Mouse (Mus musculus): ENCODE results near the gene Fuz. TPM values are rescaled to one million over a fixed set of nuclear protein-coding genes. Genes with fewer than 3 reads are reported as not detected.

The Fuz gene
- total RNA-seq, 2 experiments from 2014 or later: 16.4 to 18.6 TPM

GRCm38 (mm10) chr7:44928570-44928969 is 32.7 kb downstream of the Fuz start:
- Histone ChIP-seq H3K27ac (peak overlapping the region; percentile 97), H3K4me3 (peak overlapping the region; percentile 98)
- DNase-seq: no peak
- TF ChIP-seq CTCF (IDR thresholded peaks at IDR 0.05): no peak
- intact Hi-C loops (cut with DNase I): loop anchor here (2.0 kb wide), 1 partner anchor 24 kb away; no protein-coding TSS in a partner anchor

- H3K27ac ChIP-seq: peak within 1 kb of the TSS; percentile 97
- TF ChIP-seq CTCF (IDR thresholded peaks at IDR 0.05): peak; percentile 8; the same call in 1 of the 2 replicates
- peak within 1 kb of the TSS; percentile 98 for H3K4me3 ChIP-seq
- intact Hi-C loops (cut with DNase I): loop anchor here (2.0 kb wide), 1 partner anchor 23 kb away; no protein-coding TSS in a partner anchor
- DNase-seq: peak; percentile 100
Measured at GRCm38 (mm10) chr7:44929204-44930151, 33.6 kb downstream of the Fuz start, which contains the start of gene Ap2a1. Gene Ap2a1, minus strand, starts transcription at chr7:44929496.

- intact Hi-C loops (cut with DNase I): no loop called here
- no peak for DNase-seq
Measured at GRCm38 (mm10) chr7:44938680-44939079, 42.8 kb downstream of the Fuz start.

GRCm38 (mm10) chr7:44942904-44943303 is 47.0 kb downstream of the Fuz start, which contains the start of gene Tsks:
Gene Tsks, plus strand, starts transcription at chr7:44943204.
- Histone ChIP-seq H3K27ac (no peak within 1 kb of the TSS), H3K4me3 (no peak within 1 kb of the TSS)
- intact Hi-C loops (cut with DNase I): no loop called here
- no peak for TF ChIP-seq CTCF (IDR thresholded peaks at IDR 0.05)
- no peak for DNase-seq

More at GRCm38 (mm10) chr7:44938680-44939079, 42.8 kb downstream of the Fuz start:
- H3K4me3 ChIP-seq: no peak overlapping the region
- H3K27ac ChIP-seq: no peak overlapping the region
- TF ChIP-seq CTCF (IDR thresholded peaks at IDR 0.05): no peak

- TF ChIP-seq CTCF (IDR thresholded peaks at IDR 0.05): no peak
- no peak overlapping the region for H3K27ac ChIP-seq
- H3K4me3 ChIP-seq: no peak overlapping the region
- DNase-seq: no peak
- intact Hi-C loops (cut with DNase I): loop anchor here (10.0 kb wide), 1 partner anchor 205 kb away; the partner anchor contains the start of gene Vrk3
Measured at GRCm38 (mm10) chr7:44949922-44950321, 54.0 kb downstream of the Fuz start.

- intact Hi-C loops (cut with DNase I): loop anchor here (2.0 to 10.0 kb wide), 2 partner anchors 23 to 207 kb away; partner anchors contain the start of genes Ap2a1 and Vrk3
- peak overlapping the region; percentile 85 for H3K27ac ChIP-seq
Measured at GRCm38 (mm10) chr7:44951960-44952359, 56.1 kb downstream of the Fuz start.

More at GRCm38 (mm10) chr7:44951960-44952359, 56.1 kb downstream of the Fuz start:
- H3K4me3 ChIP-seq: peak overlapping the region; percentile 87
- peak; percentile 81 for DNase-seq
- no peak for TF ChIP-seq CTCF (IDR thresholded peaks at IDR 0.05)

Small RNAs within 50 kb of the gene (microRNA-seq; reads per million reads assigned to microRNA genes)
- not detected for gene Mir707

Other genes starting within 250 kb of the Fuz start
- gene Myh14, start 225.2 kb upstream of the Fuz start, total RNA-seq (2021): 10 to 100 TPM; 32.0 to 36.7 TPM
- not detected for gene Izumo2, start 187.3 kb upstream of the Fuz start, total RNA-seq (2021)
- 10 to 100 TPM; 17.1 to 22.9 TPM for gene Vrk3, start 147.7 kb upstream of the Fuz start, total RNA-seq (2021)
- under 1 TPM in 1 of 2 experiments, not detected in 1; 0.11 TPM for gene Zfp473, start 145.0 kb upstream of the Fuz start, total RNA-seq (2021)
- 10 to 100 TPM; 21.8 to 26.6 TPM for gene Nup62, start 80.0 kb upstream of the Fuz start, total RNA-seq (2021)
- 1 to 10 TPM; 1.6 to 3.3 TPM for gene Il4i1, start 79.7 kb upstream of the Fuz start, total RNA-seq (2021)
- 100 to 1,000 TPM in 1 of 2 experiments, 10 to 100 TPM in 1; 74.7 to 115 TPM for gene Atf5, start 79.4 kb upstream of the Fuz start, total RNA-seq (2021)
- 100 to 1,000 TPM; 128 to 137 TPM for gene Akt1s1, start 47.1 kb upstream of the Fuz start, total RNA-seq (2021)
- gene Tbc1d17, start 47.0 kb upstream of the Fuz start, total RNA-seq (2021): 10 to 100 TPM; 40.8 to 56.4 TPM
- 10 to 100 TPM; 19.4 to 21.2 TPM for gene Pnkp, start 38.9 kb upstream of the Fuz start, total RNA-seq (2021)
- 100 to 1,000 TPM; 126 to 137 TPM for gene Ptov1, start 26.3 kb upstream of the Fuz start, total RNA-seq (2021)
- 10 to 100 TPM; 53.1 to 68.5 TPM for gene Med25, start 3.4 kb upstream of the Fuz start, total RNA-seq (2021)
- gene Ap2a1, start 33.4 kb downstream of the Fuz start, total RNA-seq (2021): 10 to 100 TPM; 59.1 to 62.6 TPM
- not detected for gene Tsks, start 47.1 kb downstream of the Fuz start, total RNA-seq (2021)
- gene Cpt1c, start 78.8 kb downstream of the Fuz start, total RNA-seq (2021): 1 to 10 TPM in 1 of 2 experiments, under 1 TPM in 1; 0.92 to 2.3 TPM
- 100 to 1,000 TPM; 126 to 136 TPM for gene Prmt1, start 90.5 kb downstream of the Fuz start, total RNA-seq (2021)
- gene Irf3, start 101.6 kb downstream of the Fuz start, total RNA-seq (2021): 10 to 100 TPM; 18.4 to 18.9 TPM
- gene Bcl2l12, start 102.6 kb downstream of the Fuz start, total RNA-seq (2021): 1 to 10 TPM; 7.6 to 9.7 TPM
- gene Scaf1, start 120.3 kb downstream of the Fuz start, total RNA-seq (2021): 10 to 100 TPM; 41.7 to 44.3 TPM
- gene Rras, start 121.9 kb downstream of the Fuz start, total RNA-seq (2021): 10 to 100 TPM; 22.6 to 25.5 TPM
- 10 to 100 TPM; 12.8 to 16.1 TPM for gene Prr12, start 156.8 kb downstream of the Fuz start, total RNA-seq (2021)
- gene Nosip, start 166.3 kb downstream of the Fuz start, total RNA-seq (2021): 10 to 100 TPM; 30.2 to 32.9 TPM
- gene Prrg2, start 166.6 kb downstream of the Fuz start, total RNA-seq (2021): 10 to 100 TPM in 1 of 2 experiments, 1 to 10 TPM in 1; 8.1 to 11.0 TPM
- 10 to 100 TPM in 1 of 2 experiments, 1 to 10 TPM in 1; 7.2 to 20.2 TPM for gene Rcn3, start 196.1 kb downstream of the Fuz start, total RNA-seq (2021)
- gene Fcgrt, start 207.8 kb downstream of the Fuz start, total RNA-seq (2021): 10 to 100 TPM; 33.6 to 38.5 TPM
- 100 to 1,000 TPM; 457 to 518 TPM for gene Rps11, start 228.4 kb downstream of the Fuz start, total RNA-seq (2021)
- 100 to 1,000 TPM; 552 to 624 TPM for gene Rpl13a, start 232.7 kb downstream of the Fuz start, total RNA-seq (2021)
- under 1 TPM in 1 of 2 experiments, not detected in 1; 0.26 TPM for gene Gm45713, start 240.2 kb downstream of the Fuz start, total RNA-seq (2021)
- 1 to 10 TPM; 2.2 to 3.3 TPM for gene Flt3l, start 240.4 kb downstream of the Fuz start, total RNA-seq (2021)